Mouse (Mus musculus) left cerebral cortex, postnatal 25 days (tissue): ENCODE results near the gene Alox12b. TPM values are rescaled to one million over a fixed set of nuclear protein-coding genes. Genes with fewer than 3 reads are reported as not detected.

Source experiments
- DNase-seq, 2 experiments: peaks; one replicate each; pipeline ENCODE4 v3.0.0; 2022; ENCODE audit warnings: low spot score in 2 of 2, mixed read lengths in 1 of 2
- intact Hi-C: fragments of 180-260 bp; cut with DNase I; formaldehyde crosslinking; loops from one replicate; pipeline ENCODE4 v1.15.1; 2025
- total RNA-seq, 2 experiments: library from RNA; stranded (reverse); gene quantifications; 2 replicates each; pipeline ENCODE4 v1.2.3; 2021

Gene Alox12b
- total RNA-seq, 2 experiments from 2014 or later, result 3.1 to 6.6 TPM

DNA sequence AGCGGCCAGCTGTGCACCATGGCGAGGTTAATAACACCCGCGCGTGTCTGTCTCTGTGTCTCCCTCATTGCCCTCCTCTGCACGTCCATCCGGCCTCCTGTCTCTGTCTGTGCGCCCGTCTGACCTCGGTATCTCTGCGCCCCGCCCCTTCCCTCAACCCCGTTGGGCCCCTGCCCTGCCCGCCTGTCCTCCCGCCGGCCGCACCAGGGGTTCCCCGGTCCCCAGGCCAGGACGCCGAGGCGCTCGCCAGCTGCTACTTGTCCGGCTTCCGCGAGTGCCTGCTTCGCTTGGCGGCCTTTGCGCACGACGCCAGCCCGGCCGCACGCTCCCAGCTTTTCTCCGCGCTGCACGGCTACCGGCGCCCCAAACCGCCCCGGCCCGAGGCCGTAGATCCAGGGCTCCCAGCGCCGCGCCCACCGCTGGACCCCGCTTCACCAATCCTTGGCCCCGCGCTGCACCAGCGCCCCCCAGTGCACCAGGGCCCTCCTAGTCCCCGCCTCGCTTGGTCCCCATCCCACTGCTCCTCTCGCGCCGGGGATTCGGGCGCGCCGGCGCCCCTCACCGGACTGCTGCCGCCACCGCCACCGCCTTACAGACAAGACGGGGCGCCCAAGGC, 34.3 kb upstream of the Alox12b start, which contains the start of gene 9130213A22Rik:
9130213A22Rik (minus strand) TSS at position 254 of the 616 bp plus-strand sequence.
- peak; percentile 86 to 89 for DNase-seq
- intact Hi-C loops, result loop anchor here (1.0 to 5.0 kb wide), 4 partner anchors 24 to 59 kb away; partner anchors contain the start of gene Vamp2

- intact Hi-C loops, result loop anchor here (2.0 to 5.0 kb wide), 2 partner anchors 24 to 36 kb away; partner anchors contain the start of gene Vamp2
- DNase-seq, result peak; percentile 91 to 97
Measured at GRCm38 (mm10) chr11:69123056-69123692, 33.6 kb upstream of the Alox12b start.

- intact Hi-C loops, result loop anchor here (1.0 to 5.0 kb wide), 5 partner anchors 25 to 87 kb away; partner anchors contain the start of gene Vamp2
- peak; percentile 93 to 97 for DNase-seq
Measured at GRCm38 (mm10) chr11:69123693-69124497, 32.9 kb upstream of the Alox12b start.

GRCm38 (mm10) chr11:69124498-69124847, 32.3 kb upstream of the Alox12b start:
- intact Hi-C loops, result loop anchor here (1.0 to 5.0 kb wide), 4 partner anchors 26 to 87 kb away; partner anchors contain the start of gene Vamp2
- peak; percentile 62 to 83 for DNase-seq

DNA sequence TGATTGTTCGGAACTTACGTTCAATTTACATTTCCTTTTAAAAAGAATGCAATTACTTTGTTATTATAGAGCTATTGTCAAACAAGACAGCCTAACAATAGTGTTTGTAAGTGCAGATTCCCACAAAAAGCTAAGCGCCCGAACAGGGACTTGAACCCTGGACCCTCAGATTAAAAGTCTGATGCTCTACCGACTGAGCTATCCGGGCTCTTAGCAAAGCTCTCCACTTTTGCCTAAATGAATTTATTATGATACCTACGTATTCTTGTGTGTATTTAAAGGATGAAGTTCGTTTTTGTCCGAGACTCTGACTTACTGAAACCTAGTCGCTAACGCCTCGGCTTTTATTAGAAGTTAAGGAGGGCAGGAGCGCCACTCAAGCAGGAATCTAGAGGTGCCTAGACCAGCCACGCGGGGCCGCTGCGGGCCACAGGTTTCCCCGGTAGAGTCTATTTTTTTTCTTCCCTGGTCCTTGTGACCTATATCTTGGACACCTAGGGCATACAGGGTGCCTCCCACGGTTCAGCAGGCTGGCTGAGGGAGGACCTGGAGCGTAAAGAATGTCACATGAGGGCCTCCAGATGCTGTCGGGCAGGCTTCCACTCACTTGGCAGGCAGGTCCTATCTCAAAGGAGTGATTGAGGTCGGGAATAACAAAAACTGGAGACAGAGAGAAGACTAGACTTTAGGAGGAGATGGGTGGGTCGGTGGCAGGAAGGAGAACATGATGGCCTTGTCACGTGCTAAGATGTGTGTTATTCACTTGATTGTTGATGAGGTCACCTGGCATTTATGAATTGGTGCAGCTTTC, 31.5 kb upstream of the Alox12b start:
- intact Hi-C loops, result loop anchor here (2.0 to 5.0 kb wide), 2 partner anchors 26 to 107 kb away; no protein-coding TSS in a partner anchor
- DNase-seq, result peak; percentile 86 to 92

- DNase-seq, result no peak
- intact Hi-C loops, result loop anchor here (2.0 to 5.0 kb wide), 2 partner anchors 25 to 107 kb away; no protein-coding TSS in a partner anchor
Measured at GRCm38 (mm10) chr11:69125852-69125918, 31.1 kb upstream of the Alox12b start, which contains the start of gene Aloxe3. Aloxe3 (plus strand) TSS chr11:69125896.

- peak in 1 of 2 experiments; percentile 48 for DNase-seq
- intact Hi-C loops, result loop anchor here (2.0 to 5.0 kb wide), 2 partner anchors 25 to 106 kb away; no protein-coding TSS in a partner anchor
Measured at GRCm38 (mm10) chr11:69125919-69126705, 30.7 kb upstream of the Alox12b start.

DNA sequence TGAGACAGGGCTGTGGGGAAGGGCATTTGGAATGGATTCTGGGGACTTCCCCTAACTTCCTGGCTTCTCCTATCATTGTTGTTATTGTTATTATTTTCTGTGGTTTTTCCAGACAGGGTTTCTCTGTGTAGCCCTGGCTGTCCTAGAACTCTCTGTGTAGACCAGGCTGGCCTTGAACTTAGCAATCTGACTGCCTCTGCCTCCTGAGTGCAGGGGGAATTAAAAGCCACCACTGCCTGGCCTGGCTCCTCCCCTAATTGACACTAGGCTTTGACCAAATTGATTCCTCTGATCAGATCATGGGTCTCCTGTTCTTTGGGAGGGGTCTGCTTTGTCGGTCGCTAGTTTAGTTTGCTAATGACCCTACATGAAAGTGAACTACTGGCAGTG, 30.1 kb upstream of the Alox12b start:
- intact Hi-C loops, result loop anchor here (5.0 kb wide), 1 partner anchor 106 kb away; no protein-coding TSS in a partner anchor
- no peak for DNase-seq

DNA sequence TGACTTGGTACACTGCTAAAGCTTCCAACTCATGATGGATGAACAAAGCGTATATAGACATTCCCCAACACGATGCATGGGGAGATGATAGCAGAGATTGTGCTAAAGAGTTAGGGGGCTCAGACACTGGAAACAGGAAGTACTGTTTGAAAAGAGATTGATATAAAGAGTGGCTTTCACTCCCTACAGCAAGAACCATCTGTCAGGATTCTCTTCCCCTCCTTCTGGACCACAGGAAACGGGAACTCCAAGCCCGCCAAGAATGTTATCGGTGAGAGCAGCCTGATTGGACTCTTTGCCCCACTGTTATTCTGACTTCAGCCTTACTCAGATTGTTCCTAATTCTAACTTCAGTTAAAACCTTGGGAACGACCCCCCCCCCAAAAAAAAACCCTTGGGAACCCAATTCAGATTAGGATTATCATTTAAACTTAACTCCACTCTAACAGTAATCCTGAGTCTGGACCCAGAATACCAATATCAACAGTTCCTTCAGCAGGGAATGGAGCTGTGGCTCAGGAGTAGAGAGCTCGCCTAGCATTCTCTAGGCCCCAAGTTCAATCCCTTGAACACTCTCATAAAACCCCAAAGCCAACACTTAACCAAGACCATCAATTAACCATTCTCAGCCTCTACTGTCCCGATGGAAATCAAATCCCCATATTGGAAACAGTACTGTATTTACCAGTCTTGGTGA, 28.2 kb upstream of the Alox12b start:
- intact Hi-C loops, result loop anchor here (5.0 kb wide), 1 partner anchor 104 kb away; no protein-coding TSS in a partner anchor

DNA sequence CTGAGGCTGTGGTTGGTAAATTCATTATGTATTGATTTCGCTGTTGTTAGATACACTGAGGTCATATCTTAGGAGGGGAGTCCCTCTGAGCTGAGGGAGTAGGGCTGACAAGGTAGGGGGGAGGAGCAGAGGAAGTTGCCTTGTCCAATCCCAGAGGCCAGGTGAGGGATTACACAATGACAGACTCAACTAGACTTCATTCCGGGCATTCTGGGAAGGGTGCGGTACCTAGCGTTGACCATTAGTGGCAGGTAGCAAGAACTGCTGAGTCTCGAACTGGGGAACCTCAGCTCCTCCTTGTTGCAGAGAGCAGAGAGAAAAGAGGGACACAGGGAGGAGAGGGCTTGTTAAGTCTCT, 23.2 kb upstream of the Alox12b start:
- no peak for DNase-seq
- intact Hi-C loops, result loop anchor here (2.0 kb wide), 1 partner anchor 17 kb away; no protein-coding TSS in a partner anchor

More for the DNA sequence above, 28.2 kb upstream of the Alox12b start:
- no peak for DNase-seq

DNA sequence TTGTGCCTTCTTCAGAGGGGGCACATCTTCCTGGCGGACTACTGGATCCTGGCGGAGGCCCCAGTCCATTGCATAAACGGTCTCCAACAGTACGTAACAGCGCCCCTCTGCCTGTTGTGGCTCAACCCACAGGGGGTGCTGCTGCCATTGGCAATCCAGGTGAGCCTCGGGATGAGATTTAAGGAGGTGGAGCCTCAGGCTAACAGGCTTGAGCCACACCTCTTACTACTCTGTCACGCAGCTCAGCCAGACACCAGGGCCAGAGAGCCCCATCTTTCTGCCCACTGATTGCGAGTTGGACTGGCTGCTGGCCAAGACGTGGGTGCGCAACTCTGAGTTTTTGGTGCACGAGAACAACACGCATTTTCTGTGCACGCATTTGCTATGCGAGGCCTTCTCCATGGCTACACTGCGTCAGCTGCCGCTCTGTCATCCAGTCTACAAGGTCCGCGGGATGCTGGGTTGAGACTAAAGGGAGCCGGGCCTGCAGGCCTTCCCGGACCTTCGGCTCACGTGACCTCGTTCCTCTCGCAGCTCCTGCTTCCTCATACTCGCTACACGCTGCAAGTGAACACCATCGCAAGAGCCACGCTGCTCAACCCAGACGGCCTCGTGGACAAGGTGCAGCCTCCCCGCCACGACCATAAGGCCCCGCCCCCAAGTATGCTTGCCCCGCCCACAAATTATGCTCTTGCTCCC, 22.7 kb upstream of the Alox12b start:
- intact Hi-C loops, result loop anchor here (2.0 kb wide), 1 partner anchor 17 kb away; no protein-coding TSS in a partner anchor
- DNase-seq, result peak; percentile 88 to 90

DNA sequence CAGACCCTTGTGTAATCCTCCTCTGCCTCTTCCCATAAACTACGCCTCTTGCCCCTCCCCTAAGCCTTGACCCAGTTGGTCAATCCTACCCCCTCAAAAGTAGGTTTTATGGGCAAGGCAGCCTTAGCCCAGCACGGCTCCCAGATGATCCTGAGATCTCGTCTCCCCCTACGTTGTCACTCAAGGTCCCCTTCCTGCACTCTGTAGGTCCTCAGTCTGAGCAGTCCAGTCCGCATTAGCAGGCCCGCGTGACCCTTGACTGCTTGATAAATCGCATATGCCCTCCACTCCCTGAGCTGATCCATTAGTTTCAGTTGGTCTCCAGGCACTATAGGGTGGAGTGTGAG, 22.2 kb upstream of the Alox12b start:
- no peak for DNase-seq
- intact Hi-C loops, result no loop called here

GRCm38 (mm10) chr11:69135361-69135760, 21.4 kb upstream of the Alox12b start:
- intact Hi-C loops, result no loop called here
- DNase-seq, result no peak

GRCm38 (mm10) chr11:69147546-69147945, 9.2 kb upstream of the Alox12b start:
- no peak for DNase-seq
- intact Hi-C loops, result no loop called here

DNA sequence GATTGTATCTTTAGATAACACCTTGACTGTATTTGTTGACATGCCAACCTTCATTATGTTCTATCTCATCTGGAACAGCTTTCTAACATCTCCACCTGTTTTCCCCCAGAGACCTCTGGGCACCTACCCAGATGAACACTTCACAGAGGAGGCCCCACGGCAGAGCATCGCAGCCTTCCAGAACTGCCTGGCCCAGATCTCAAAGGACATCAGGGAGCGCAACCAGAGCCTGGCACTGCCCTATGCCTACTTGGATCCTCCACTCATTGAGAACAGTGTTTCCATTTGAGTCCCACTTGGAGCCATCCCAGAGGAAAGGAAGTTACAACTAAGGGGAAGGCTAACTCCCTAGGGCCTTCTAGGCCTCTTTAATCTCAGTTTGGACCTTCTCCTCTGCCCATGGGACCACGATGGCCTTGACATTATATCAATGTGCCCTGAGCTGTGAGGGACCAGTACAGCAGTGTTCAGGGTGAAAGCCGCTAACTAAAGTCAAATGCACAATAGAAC, 8.3 kb upstream of the Alox12b start:
- intact Hi-C loops, result no loop called here
- DNase-seq, result no peak

DNA sequence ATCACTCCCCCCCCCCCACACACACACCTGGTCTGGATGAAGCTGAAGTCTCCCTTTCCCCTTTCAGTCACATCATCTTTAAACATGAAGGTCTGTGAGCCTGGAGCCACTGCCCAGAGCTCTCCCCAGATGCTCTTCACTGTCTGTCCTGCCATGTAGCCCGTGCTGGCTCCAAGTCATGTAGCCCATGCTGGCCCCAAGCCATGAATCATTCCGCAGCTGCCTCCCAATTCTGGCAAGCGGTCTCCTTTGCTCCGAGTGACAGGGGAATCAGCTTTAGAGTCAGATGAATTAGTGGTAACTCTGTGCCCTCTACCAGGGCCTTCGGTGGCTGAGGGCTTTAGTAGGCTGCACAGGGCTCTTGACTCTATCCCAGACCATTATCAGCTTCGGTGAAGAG, 7.1 kb upstream of the Alox12b start:
- intact Hi-C loops, result loop anchor here (2.0 kb wide), 2 partner anchors 17 to 25 kb away; partner anchors contain the start of gene Aloxe3
- DNase-seq, result no peak

DNA sequence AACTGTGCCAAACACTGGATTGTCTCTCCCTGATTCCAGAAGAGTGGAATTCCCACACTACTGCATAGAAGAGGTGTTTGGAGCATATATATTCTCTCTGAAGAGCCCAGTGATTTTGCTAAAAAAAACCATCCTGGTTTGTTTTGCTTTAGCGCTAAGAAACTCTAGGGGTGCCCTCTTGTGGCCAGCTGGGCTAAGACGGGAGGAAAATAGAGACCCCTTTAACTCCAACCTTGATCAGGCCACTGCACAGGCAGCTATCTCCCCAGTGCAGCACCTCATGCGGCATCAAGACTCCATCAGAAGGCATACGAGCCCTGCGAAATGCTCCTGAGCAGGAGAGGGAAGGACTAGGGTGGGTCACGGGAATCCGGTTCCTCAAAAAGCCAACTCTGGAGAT, 6.3 kb upstream of the Alox12b start:
- intact Hi-C loops, result loop anchor here (2.0 kb wide), 2 partner anchors 18 to 26 kb away; partner anchors contain the start of gene Aloxe3
- DNase-seq, result peak; percentile 60 to 64
